Mouse (Mus musculus): ENCODE measurements around the gene Mrgprh.

- no peak for TF ChIP-seq E2F4 (IDR thresholded peaks at IDR 0.05; ENCODE audit: insufficient read depth)
- TF ChIP-seq POLR2A (IDR thresholded peaks at IDR 0.05; ENCODE audit: insufficient read length, low read depth), result no peak
- TF ChIP-seq MYOG (IDR thresholded peaks at IDR 0.05; ENCODE audit: control insufficient read depth in 1 of 3, insufficient read depth in 1 of 3, insufficient read length in 2 of 3, low read depth in 2 of 3), result no peak
- no peak for TF ChIP-seq MYOD1 (IDR thresholded peaks at IDR 0.05; ENCODE audit: control insufficient read depth in 1 of 3, insufficient read length in 2 of 3, low read depth in 2 of 3)
- TF ChIP-seq USF1 (IDR thresholded peaks at IDR 0.05; ENCODE audit: low read depth), result no peak
- no peak for TF ChIP-seq POLR2AphosphoS2 (IDR thresholded peaks at IDR 0.05; ENCODE audit: insufficient read length, low read depth)
- no peak for TF ChIP-seq TCF3 (IDR thresholded peaks at IDR 0.05; ENCODE audit: insufficient read length, low read depth)
- TF ChIP-seq CEBPB (IDR thresholded peaks at IDR 0.05; ENCODE audit: insufficient read depth, poor library complexity, severe bottlenecking), result no peak
- TF ChIP-seq MAX (IDR thresholded peaks at IDR 0.05; ENCODE audit: low read depth), result no peak
These were observed 28.1 kb upstream of the Mrgprh start for GRCm38 (mm10) chr17:12847736-12848135.

All from myocyte (in vitro differentiated cells).